Mouse (Mus musculus): Measurements from ENCODE around the gene Wdr73. TPM values are rescaled to one million over a fixed set of nuclear protein-coding genes. Genes with fewer than 3 reads are reported as not detected.

The Wdr73 gene
- total and polyA plus RNA-seq, 3 experiments, result 57.8 to 67.0 TPM; not detected in 1

DNA sequence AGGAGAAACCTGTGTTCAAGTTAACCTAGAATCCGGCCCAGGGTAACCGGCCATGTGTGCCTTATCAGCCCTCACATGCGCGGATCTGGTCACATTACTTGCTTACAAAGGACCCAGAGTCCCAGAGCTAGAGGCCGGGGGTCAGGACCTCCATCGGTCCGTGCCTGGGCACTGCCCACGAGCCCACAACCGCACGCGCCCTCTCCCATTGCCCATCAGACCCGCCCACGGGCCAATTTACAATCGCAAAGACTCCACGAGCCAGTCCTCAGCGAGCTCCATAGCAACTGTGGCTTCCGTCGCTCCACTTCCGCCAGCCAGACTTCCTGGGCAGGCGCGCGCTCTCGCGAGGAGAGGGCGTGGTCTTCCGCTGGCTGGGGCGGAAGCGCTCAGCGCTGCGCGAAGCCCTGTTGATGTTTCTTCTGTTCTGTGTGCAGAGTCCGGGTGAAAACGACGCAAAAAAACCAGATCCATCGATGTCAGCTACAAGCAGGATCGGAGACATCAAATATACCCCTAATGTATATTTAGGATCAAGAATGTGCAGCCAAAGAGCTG is at the start of gene Wdr73 (continued):
- no peak for TF ChIP-seq RCOR1 (IDR thresholded peaks at IDR 0.05; ENCODE audit: low read depth, low read length)
- peak; percentile 82 for TF ChIP-seq MAX (IDR thresholded peaks at IDR 0.05; ENCODE audit: low read length)
- TF ChIP-seq MAZ (IDR thresholded peaks at IDR 0.05; ENCODE audit: low read depth, low read length), result peak; percentile 47; the same call in 1 of the 2 replicates

DNA sequence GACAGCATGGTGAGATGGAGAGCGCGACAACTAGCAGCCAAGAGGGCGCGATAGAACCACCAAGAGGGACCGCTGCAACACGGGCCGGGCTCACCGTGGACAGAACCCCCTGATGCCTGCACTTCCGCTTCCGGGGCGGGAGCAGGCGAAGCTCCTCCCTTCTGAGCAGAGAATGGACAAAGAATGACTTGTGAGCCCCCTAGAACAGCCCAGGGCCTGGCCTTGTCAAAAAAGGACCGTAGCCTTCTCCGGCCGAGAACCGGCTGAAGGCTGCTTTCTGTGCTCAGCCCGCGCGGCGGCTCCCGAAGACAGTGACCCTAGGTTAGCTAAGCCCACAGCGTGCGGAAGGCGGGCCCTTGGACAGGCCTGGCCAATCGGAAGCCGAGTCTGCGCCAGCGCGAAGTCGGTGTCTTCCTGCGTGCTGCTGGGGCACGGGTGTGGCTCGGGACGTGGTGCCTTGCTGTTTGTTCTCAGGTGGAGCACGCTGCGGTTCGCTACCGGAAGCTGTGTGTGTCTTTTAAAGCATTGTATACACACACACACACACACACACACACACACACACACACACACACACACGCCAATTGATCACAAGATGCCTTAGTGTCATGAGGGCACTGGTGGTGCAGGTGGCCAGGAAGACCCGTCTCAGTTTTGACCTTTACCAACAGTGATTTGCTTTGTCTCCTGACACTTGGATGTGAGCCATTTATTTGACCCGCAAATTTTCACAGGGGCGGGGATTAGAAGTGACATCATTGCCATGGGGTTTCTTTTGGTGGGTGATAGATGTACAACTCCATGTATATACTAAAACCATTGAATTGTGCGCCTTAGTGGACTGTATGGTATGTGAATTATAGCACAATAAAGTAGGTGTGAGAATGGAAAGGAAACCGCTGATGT is 46.6 kb upstream of the Wdr73 start, which contains the start of gene Sec11a:
Gene Sec11a, minus strand, starts transcription at position 336 of the 906 bp plus-strand sequence.
- H3K27ac ChIP-seq (ENCODE audit: control insufficient read depth, low read depth, low read length), result peak within 1 kb of the TSS; percentile 93
- peaks cover 37% of the 10 kb centered on the region for H3K79me2 ChIP-seq (ENCODE audit: control insufficient read depth, insufficient read depth, low read length, poor library complexity)
- no peaks in the 10 kb centered on the region for H3K9me3 ChIP-seq (replicated peaks; ENCODE audit: insufficient read depth, low read length)
- TF ChIP-seq ETS1 (IDR thresholded peaks at IDR 0.05; ENCODE audit: low read depth, low read length), result 0 out of 2 replicates have a peak, but pooled peaks have one; percentile 42
- no peak for TF ChIP-seq UBTF (IDR thresholded peaks at IDR 0.05; ENCODE audit: borderline replicate concordance, insufficient read depth, low read depth, low read length)
- peak; percentile 83 for TF ChIP-seq HCFC1 (IDR thresholded peaks at IDR 0.05; ENCODE audit: low read depth, low read length)
- peak; percentile 38; the same call in 1 of the 2 replicates for TF ChIP-seq RCOR1 (IDR thresholded peaks at IDR 0.05; ENCODE audit: low read depth, low read length)
- peak; percentile 13; the same call in 1 of the 2 replicates for TF ChIP-seq TCF12 (IDR thresholded peaks at IDR 0.05; ENCODE audit: low read depth, low read length)
- TF ChIP-seq ZMIZ1 (IDR thresholded peaks at IDR 0.05; ENCODE audit: low read depth, low read length), result peak; percentile 57; the same call in 1 of the 2 replicates
- TF ChIP-seq MXI1 (IDR thresholded peaks at IDR 0.05; ENCODE audit: low read depth, low read length), result peak; percentile 89
- peak in 1 of 2 experiments; percentile 33; a peak in 2 of 4 replicates for TF ChIP-seq EP300 (IDR thresholded peaks at IDR 0.05; ENCODE audit: low read depth in 1 of 2, low read length in 2 of 2)
- TF ChIP-seq MAZ (IDR thresholded peaks at IDR 0.05; ENCODE audit: low read depth, low read length), result 0 out of 2 replicates have a peak, but pooled peaks have one; percentile 34
- peak; percentile 88 for TF ChIP-seq ELF1 (IDR thresholded peaks at IDR 0.05; ENCODE audit: low read depth, low read length)
- TF ChIP-seq CTCF (IDR thresholded peaks at IDR 0.05 in 2 of 3, conservative IDR thresholded peaks at IDR 0.05 in 1 of 3; ENCODE audit: control insufficient read depth in 1 of 3, insufficient read depth in 1 of 3, low read depth in 2 of 3, low read length in 3 of 3, poor library complexity in 1 of 3, severe bottlenecking in 1 of 3), result 0 out of 6 replicates have a peak, but pooled peaks of 1 of the 3 experiments have one; percentile 5
- TF ChIP-seq POLR2AphosphoS2 (IDR thresholded peaks at IDR 0.05; ENCODE audit: low read length), result peak; percentile 42; the same call in 1 of the 2 replicates
- peak; percentile 76 for TF ChIP-seq MYC (IDR thresholded peaks at IDR 0.05; ENCODE audit: low read depth, low read length)
- TF ChIP-seq POLR2AphosphoS5 (IDR thresholded peaks at IDR 0.05; ENCODE audit: borderline replicate concordance, low read depth, low read length), result no peak
- peak; percentile 82 for TF ChIP-seq MAX (IDR thresholded peaks at IDR 0.05; ENCODE audit: low read length)
- TF ChIP-seq KAT2A (conservative IDR thresholded peaks at IDR 0.05; ENCODE audit: low read depth, low read length), result no peak; the same call in 1 of the 2 replicates
- no peak for TF ChIP-seq MYB (IDR thresholded peaks at IDR 0.05; ENCODE audit: low read depth, low read length)
- TF ChIP-seq CHD2 (IDR thresholded peaks at IDR 0.05; ENCODE audit: low read length), result no peak; the same call in 1 of the 2 replicates
- peak; percentile 80 for TF ChIP-seq SIN3A (IDR thresholded peaks at IDR 0.05; ENCODE audit: low read length)
- peak; percentile 53; the same call in 1 of the 2 replicates for TF ChIP-seq NRF1 (IDR thresholded peaks at IDR 0.05; ENCODE audit: insufficient read depth, low read depth, low read length, poor library complexity, severe bottlenecking)
- peak; percentile 82 to 83 for TF ChIP-seq POLR2A (IDR thresholded peaks at IDR 0.05; ENCODE audit: control insufficient read depth in 1 of 2, insufficient read depth in 1 of 2, low read depth in 1 of 2, low read length in 2 of 2, poor library complexity in 1 of 2)
- peak; percentile 79 for TF ChIP-seq NELFE (IDR thresholded peaks at IDR 0.05; ENCODE audit: low read depth, low read length)
- no peak for TF ChIP-seq RAD21 (IDR thresholded peaks at IDR 0.05; ENCODE audit: low read depth, low read length)
- peak within 1 kb of the TSS; percentile 94 for H3K9ac ChIP-seq (ENCODE audit: control insufficient read depth, low read depth, low read length, poor library complexity, severe bottlenecking)
- H3K36me3 ChIP-seq (ENCODE audit: control insufficient read depth in 1 of 2, insufficient read depth in 2 of 2, low read length in 2 of 2), result peaks cover 5 to 22% of the 10 kb centered on the region in 2 experiments; a peak in 3 of 4 replicates
- H3K4me3 ChIP-seq (ENCODE audit: control insufficient read depth in 1 of 2, insufficient read depth in 1 of 2, low read depth in 2 of 2, low read length in 2 of 2), result peak within 1 kb of the TSS; percentile 83 to 95
- peak; percentile 97 for DNase-seq (ENCODE audit: low read depth, low spot score)
- H3K27me3 ChIP-seq (ENCODE audit: control insufficient read depth in 1 of 2, insufficient read depth in 2 of 2, low read length in 2 of 2), result 0 out of 4 replicates have a peak, but pooled peaks cover 0 to 3% of the 10 kb centered on the region in 2 experiments
- peaks cover 12 to 15% of the 10 kb centered on the region in 2 experiments for H3K4me1 ChIP-seq (ENCODE audit: control insufficient read depth in 1 of 2, insufficient read depth in 2 of 2, low read length in 2 of 2)
